Mouse (Mus musculus) myocyte (in vitro differentiated cells): ENCODE measurements around the gene Zfp386.

Source experiments
- MAX ChIP-seq: IDR thresholded peaks from one replicate; pipeline ENCODE4 v1.6.1; 2011; ENCODE audit warnings: low read depth, mild to moderate bottlenecking, control low read depth
- MYOG ChIP-seq, 3 experiments: IDR thresholded peaks; one replicate each; pipeline ENCODE4 v1.6.1; 2011; ENCODE audit warnings: control low read depth in 2 of 3, low read depth in 2 of 3, mild to moderate bottlenecking in 2 of 3; ENCODE audit not compliant: insufficient read length in 2 of 3, control insufficient read depth in 1 of 3, insufficient read depth in 1 of 3
- POLR2A ChIP-seq: IDR thresholded peaks from one replicate; pipeline ENCODE4 v1.6.1; 2011; ENCODE audit warnings: low read depth, mild to moderate bottlenecking, control low read depth, moderate library complexity; ENCODE audit not compliant: insufficient read length
- POLR2AphosphoS2 ChIP-seq: IDR thresholded peaks from one replicate; pipeline ENCODE4 v1.6.1; 2011; ENCODE audit warnings: low read depth, control low read depth; ENCODE audit not compliant: insufficient read length
- TCF12 ChIP-seq: IDR thresholded peaks from one replicate; pipeline ENCODE4 v1.6.1; 2011; ENCODE audit warnings: mild to moderate bottlenecking, control low read depth; ENCODE audit not compliant: poor library complexity, insufficient read depth, severe bottlenecking
- TCF3 ChIP-seq: IDR thresholded peaks from one replicate; pipeline ENCODE4 v1.6.1; 2011; ENCODE audit warnings: low read depth, control low read depth; ENCODE audit not compliant: insufficient read length
- USF1 ChIP-seq: IDR thresholded peaks from one replicate; pipeline ENCODE4 v1.6.1; 2011; ENCODE audit warnings: low read depth, mild to moderate bottlenecking, control low read depth, moderate library complexity

GRCm38 (mm10) chr12:116056112-116056511 is 8.6 kb downstream of the Zfp386 start:
- TF ChIP-seq USF1 (no peak), POLR2AphosphoS2 (no peak), POLR2A (no peak), MAX (no peak), TCF12 (no peak), TCF3 (no peak), MYOG (IDR thresholded peaks at IDR 0.05; ENCODE audit: control insufficient read depth in 1 of 3, insufficient read depth in 1 of 3, insufficient read length in 2 of 3, low read depth in 2 of 3) (no peak)
